Mouse (Mus musculus) brain, embryonic 14.5 days (tissue): ENCODE measurements at regions not wholly inside any gene's neighbourhood (a gene's known extent, or its start where the extent isn't known, plus 50 kb on each side); places are given as distances from the start of the nearest gene placed in this dataset.

Experiments used
- CTCF ChIP-seq: fragments of 200-500 bp; IDR thresholded peaks from 2 replicates; pipeline ENCODE4 v1.5.1; 2012; ENCODE audit warnings: inconsistent platforms, mild to moderate bottlenecking, moderate library complexity, borderline replicate concordance; ENCODE audit not compliant: insufficient read depth, insufficient read length; ENCODE audit errors: extremely low read depth
- POLR2A ChIP-seq: fragments of 200-500 bp; IDR thresholded peaks from 2 replicates; pipeline ENCODE4 v1.6.1; 2012; ENCODE audit warnings: mild to moderate bottlenecking, inconsistent platforms, borderline replicate concordance; ENCODE audit not compliant: poor library complexity, insufficient read depth, insufficient read length, severe bottlenecking; ENCODE audit errors: extremely low read depth

DNA sequence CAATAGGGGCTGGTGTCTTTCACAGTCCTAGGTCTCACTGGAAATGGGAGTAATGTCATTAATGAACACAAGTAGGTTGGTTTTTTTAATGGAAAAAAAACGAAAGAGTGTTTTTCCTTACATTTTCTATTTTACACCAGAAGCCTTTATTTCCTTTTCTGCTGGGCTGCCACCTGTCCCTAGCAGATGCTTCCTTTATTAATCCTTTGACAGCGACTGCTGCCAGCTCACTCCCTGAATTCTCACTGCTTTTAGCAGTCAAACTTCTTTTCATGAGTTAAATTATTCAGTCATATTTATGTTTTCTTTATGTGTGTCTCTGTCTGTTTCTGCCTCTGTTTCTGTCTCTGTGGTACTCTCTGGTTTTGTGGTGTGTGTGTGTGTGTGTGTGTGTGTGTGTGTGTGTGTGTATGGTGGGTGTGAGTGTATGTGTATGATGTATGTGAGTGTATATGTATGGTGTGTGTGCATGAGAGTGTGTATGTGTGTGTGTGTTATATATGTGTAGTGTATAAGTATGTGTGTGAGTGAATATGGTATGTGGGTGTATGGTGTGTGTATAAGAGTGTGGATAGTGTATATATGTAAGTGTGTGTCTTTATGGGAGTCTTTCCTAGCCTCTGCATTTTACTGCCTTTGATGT is 554.5 kb downstream of the Cdh8 start:
- TF ChIP-seq POLR2A (no peak), CTCF (no peak)
